Mouse (Mus musculus) MEL (cell line): ENCODE measurements around the gene Nrcam. TPM values are rescaled to one million over a fixed set of nuclear protein-coding genes. Genes with fewer than 3 reads are reported as not detected.

ENCODE experiments used
- DNase-seq: peaks from one replicate; pipeline ENCODE4 v3.0.0; 2011; ENCODE audit warnings: low read depth, low spot score
- H3K27ac ChIP-seq: 2 replicates; pipeline ENCODE4 v1.5.1; 2012; ENCODE audit warnings: low read depth, mild to moderate bottlenecking, control low read depth, low read length, moderate library complexity; ENCODE audit not compliant: control insufficient read depth
- H3K27me3 ChIP-seq, 2 experiments: fragments of 150-350 bp in 1 of 2; sonication (generic) in 1 of 2; 2 replicates each; pipeline ENCODE4 v1.6.1; 2012; ENCODE audit warnings: low read length in 2 of 2, mild to moderate bottlenecking in 2 of 2, improper control_type of control experiment in 1 of 2, moderate library complexity in 1 of 2; ENCODE audit not compliant: insufficient read depth in 2 of 2, control insufficient read depth in 1 of 2
- H3K36me3 ChIP-seq, 2 experiments: 2 replicates each; pipeline ENCODE4 v1.6.1; 2012 to 2014; ENCODE audit warnings: low read length in 2 of 2, improper control_type of control experiment in 1 of 2, inconsistent platforms in 1 of 2, mild to moderate bottlenecking in 1 of 2; ENCODE audit not compliant: insufficient read depth in 2 of 2, control insufficient read depth in 1 of 2
- H3K4me1 ChIP-seq, 2 experiments: fragments of 150-350 bp in 1 of 2; sonication (generic) in 1 of 2; 2 replicates each; pipeline ENCODE4 v1.6.1; 2012; ENCODE audit warnings: low read length in 2 of 2, improper control_type of control experiment in 1 of 2, mild to moderate bottlenecking in 1 of 2; ENCODE audit not compliant: insufficient read depth in 2 of 2, control insufficient read depth in 1 of 2
- H3K4me3 ChIP-seq, 2 experiments: fragments of 150-350 bp in 1 of 2; sonication (generic) in 1 of 2; 2 replicates each; pipeline ENCODE4 v1.5.1; 2012; ENCODE audit warnings: low read depth in 2 of 2, low read length in 2 of 2, mild to moderate bottlenecking in 2 of 2, moderate library complexity in 2 of 2, control low read depth in 1 of 2, improper control_type of control experiment in 1 of 2; ENCODE audit not compliant: control insufficient read depth in 1 of 2, insufficient read depth in 1 of 2
- H3K79me2 ChIP-seq: 2 replicates; pipeline ENCODE4 v1.6.1; 2012; ENCODE audit warnings: mild to moderate bottlenecking, low read length, moderate library complexity; ENCODE audit not compliant: control insufficient read depth, poor library complexity, insufficient read depth
- H3K9ac ChIP-seq: 2 replicates; pipeline ENCODE4 v1.6.1; 2012; ENCODE audit warnings: low read depth, mild to moderate bottlenecking, control low read depth, low read length, moderate library complexity; ENCODE audit not compliant: control insufficient read depth, poor library complexity, severe bottlenecking
- H3K9me3 ChIP-seq: fragments of 150-350 bp; sonication (generic); replicated peaks from 2 replicates; pipeline ENCODE4 v1.6.1; 2012; ENCODE audit warnings: mild to moderate bottlenecking, low read length, improper control_type of control experiment, moderate library complexity; ENCODE audit not compliant: insufficient read depth
- CHD1 ChIP-seq: IDR thresholded peaks from 2 replicates; pipeline ENCODE4 v1.6.1; 2012; ENCODE audit warnings: low read depth, mild to moderate bottlenecking, inconsistent platforms, low read length, improper control_type of control experiment
- CHD2 ChIP-seq: IDR thresholded peaks from 2 replicates; pipeline ENCODE4 v1.6.1; 2011; ENCODE audit warnings: low read length, improper control_type of control experiment
- CTCF ChIP-seq, 3 experiments: IDR thresholded peaks in 2 of 3; conservative IDR thresholded peaks in 1 of 3; 2 replicates each; pipeline ENCODE4 v1.5.1; 2011 to 2012; ENCODE audit warnings: low read length in 3 of 3, low read depth in 2 of 3, mild to moderate bottlenecking in 2 of 3, improper control_type of control experiment in 1 of 3, inconsistent platforms in 1 of 3, mixed read lengths in 1 of 3, moderate library complexity in 1 of 3; ENCODE audit not compliant: control insufficient read depth in 1 of 3, insufficient read depth in 1 of 3, poor library complexity in 1 of 3, severe bottlenecking in 1 of 3
- E2F4 ChIP-seq: IDR thresholded peaks from 2 replicates; pipeline ENCODE4 v1.6.1; 2011; ENCODE audit warnings: low read depth, low read length, improper control_type of control experiment, borderline replicate concordance
- ELF1 ChIP-seq: IDR thresholded peaks from 2 replicates; pipeline ENCODE4 v1.6.1; 2014; ENCODE audit warnings: low read depth, mild to moderate bottlenecking, inconsistent platforms, low read length, improper control_type of control experiment, moderate library complexity
- EP300 ChIP-seq, 2 experiments: IDR thresholded peaks; 2 replicates each; pipeline ENCODE4 v1.6.1; 2011; ENCODE audit warnings: improper control_type of control experiment in 2 of 2, low read length in 2 of 2, low read depth in 1 of 2, mild to moderate bottlenecking in 1 of 2
- GABPA ChIP-seq: IDR thresholded peaks from 2 replicates; pipeline ENCODE4 v1.6.1; 2012; ENCODE audit warnings: low read depth, mild to moderate bottlenecking, inconsistent platforms, low read length, improper control_type of control experiment, moderate library complexity
- HCFC1 ChIP-seq: IDR thresholded peaks from 2 replicates; pipeline ENCODE4 v1.6.1; 2012; ENCODE audit warnings: low read depth, mild to moderate bottlenecking, inconsistent platforms, low read length, improper control_type of control experiment, moderate library complexity
- KAT2A ChIP-seq: conservative IDR thresholded peaks from 2 replicates; pipeline ENCODE4 v1.6.1; 2012; ENCODE audit warnings: low read depth, low read length, improper control_type of control experiment, inconsistent platforms
- MAFK ChIP-seq: IDR thresholded peaks from 2 replicates; pipeline ENCODE4 v1.6.1; 2011; ENCODE audit warnings: low read depth, mild to moderate bottlenecking, low read length, improper control_type of control experiment, borderline replicate concordance
- MAX ChIP-seq: IDR thresholded peaks from 2 replicates; pipeline ENCODE4 v1.6.1; 2011; ENCODE audit warnings: low read length, improper control_type of control experiment
- MAZ ChIP-seq: IDR thresholded peaks from 2 replicates; pipeline ENCODE4 v1.6.1; 2012; ENCODE audit warnings: low read depth, mild to moderate bottlenecking, inconsistent platforms, low read length, improper control_type of control experiment
- MEF2A ChIP-seq: IDR thresholded peaks from 2 replicates; pipeline ENCODE4 v1.6.1; 2014; ENCODE audit warnings: low read depth, mild to moderate bottlenecking, inconsistent platforms, low read length, improper control_type of control experiment; ENCODE audit not compliant: poor library complexity, insufficient replicate concordance, severe bottlenecking; ENCODE audit errors: extremely low read depth
- MXI1 ChIP-seq: IDR thresholded peaks from 2 replicates; pipeline ENCODE4 v1.6.1; 2011; ENCODE audit warnings: mild to moderate bottlenecking, low read depth, low read length, improper control_type of control experiment
- MYB ChIP-seq: IDR thresholded peaks from 2 replicates; pipeline ENCODE4 v1.6.1; 2011; ENCODE audit warnings: mild to moderate bottlenecking, low read depth, low read length, improper control_type of control experiment
- MYC ChIP-seq: IDR thresholded peaks from 2 replicates; pipeline ENCODE4 v1.6.1; 2011; ENCODE audit warnings: low read depth, mild to moderate bottlenecking, low read length, improper control_type of control experiment, moderate library complexity
- NELFE ChIP-seq: IDR thresholded peaks from 2 replicates; pipeline ENCODE4 v1.6.1; 2011; ENCODE audit warnings: low read depth, low read length, improper control_type of control experiment
- NRF1 ChIP-seq: IDR thresholded peaks from 2 replicates; pipeline ENCODE4 v1.6.1; 2014; ENCODE audit warnings: low read depth, mild to moderate bottlenecking, inconsistent platforms, low read length, improper control_type of control experiment, moderate library complexity; ENCODE audit not compliant: poor library complexity, insufficient read depth, severe bottlenecking
- POLR2A ChIP-seq, 2 experiments: IDR thresholded peaks; 2 replicates each; pipeline ENCODE4 v1.6.1; 2011 to 2012; ENCODE audit warnings: low read length in 2 of 2, mild to moderate bottlenecking in 2 of 2, control low read depth in 1 of 2, improper control_type of control experiment in 1 of 2, low read depth in 1 of 2, moderate library complexity in 1 of 2; ENCODE audit not compliant: control insufficient read depth in 1 of 2, insufficient read depth in 1 of 2, poor library complexity in 1 of 2
- POLR2AphosphoS2 ChIP-seq: IDR thresholded peaks from 2 replicates; pipeline ENCODE4 v1.6.1; 2011; ENCODE audit warnings: low read length, improper control_type of control experiment
- RAD21 ChIP-seq: IDR thresholded peaks from 2 replicates; pipeline ENCODE4 v1.6.1; 2011; ENCODE audit warnings: mild to moderate bottlenecking, low read depth, low read length, improper control_type of control experiment
- SMC3 ChIP-seq: IDR thresholded peaks from 2 replicates; pipeline ENCODE4 v1.6.1; 2011; ENCODE audit warnings: low read depth, low read length, improper control_type of control experiment
- TAL1 ChIP-seq: IDR thresholded peaks from 2 replicates; pipeline ENCODE4 v1.6.1; 2012; ENCODE audit warnings: mild to moderate bottlenecking, inconsistent platforms, low read length, moderate library complexity, mixed read lengths
- UBTF ChIP-seq: IDR thresholded peaks from 2 replicates; pipeline ENCODE4 v1.6.1; 2012; ENCODE audit warnings: low read depth, mild to moderate bottlenecking, inconsistent platforms, low read length, improper control_type of control experiment, moderate library complexity, borderline replicate concordance; ENCODE audit not compliant: insufficient read depth
- USF1 ChIP-seq: IDR thresholded peaks from 2 replicates; pipeline ENCODE4 v1.6.1; 2014; ENCODE audit warnings: low read depth, mild to moderate bottlenecking, inconsistent platforms, low read length, improper control_type of control experiment, moderate library complexity
- USF2 ChIP-seq, 2 experiments: IDR thresholded peaks; 2 replicates each; pipeline ENCODE4 v1.6.1; 2011 to 2012; ENCODE audit warnings: improper control_type of control experiment in 2 of 2, low read length in 2 of 2, borderline replicate concordance in 1 of 2, inconsistent platforms in 1 of 2, low read depth in 1 of 2, mild to moderate bottlenecking in 1 of 2; ENCODE audit not compliant: insufficient read depth in 1 of 2
- ZC3H11A ChIP-seq: IDR thresholded peaks from 2 replicates; pipeline ENCODE4 v1.6.1; 2012; ENCODE audit warnings: low read depth, mild to moderate bottlenecking, inconsistent platforms, low read length, improper control_type of control experiment
- ZKSCAN1 ChIP-seq: IDR thresholded peaks from 2 replicates; pipeline ENCODE4 v1.6.1; 2012; ENCODE audit warnings: low read depth, mild to moderate bottlenecking, inconsistent platforms, low read length, improper control_type of control experiment, moderate library complexity
- ZMIZ1 ChIP-seq: IDR thresholded peaks from 2 replicates; pipeline ENCODE4 v1.6.1; 2012; ENCODE audit warnings: low read depth, mild to moderate bottlenecking, inconsistent platforms, low read length, improper control_type of control experiment, moderate library complexity
- ZNF384 ChIP-seq: IDR thresholded peaks from 2 replicates; pipeline ENCODE4 v1.6.1; 2012; ENCODE audit warnings: low read depth, mild to moderate bottlenecking, inconsistent platforms, low read length, improper control_type of control experiment
- polyA plus RNA-seq, 2 experiments: library from polyadenylated mRNA; stranded (reverse) in 1 of 2; unstranded in 1 of 2; fragments of >175 nt in 1 of 2; fragments of >200 nt in 1 of 2; gene quantifications; 2 replicates each; pipeline versions ENCODE4 v1.2.1 to v1.2.4; 2012; ENCODE audit warnings: low replicate concordance in 2 of 2, low read depth in 1 of 2; ENCODE audit not compliant: insufficient read length in 2 of 2, insufficient read depth in 1 of 2, missing spikeins in 1 of 2
- total RNA-seq: library from RNA; depleted of rRNA; stranded (reverse); fragments of 300-350 nt; gene quantifications from 2 replicates; pipeline ENCODE4 v1.2.3, GENCODE M21; 2012

Nrcam gene
- total and polyA plus RNA-seq, 3 experiments = not detected

DNA sequence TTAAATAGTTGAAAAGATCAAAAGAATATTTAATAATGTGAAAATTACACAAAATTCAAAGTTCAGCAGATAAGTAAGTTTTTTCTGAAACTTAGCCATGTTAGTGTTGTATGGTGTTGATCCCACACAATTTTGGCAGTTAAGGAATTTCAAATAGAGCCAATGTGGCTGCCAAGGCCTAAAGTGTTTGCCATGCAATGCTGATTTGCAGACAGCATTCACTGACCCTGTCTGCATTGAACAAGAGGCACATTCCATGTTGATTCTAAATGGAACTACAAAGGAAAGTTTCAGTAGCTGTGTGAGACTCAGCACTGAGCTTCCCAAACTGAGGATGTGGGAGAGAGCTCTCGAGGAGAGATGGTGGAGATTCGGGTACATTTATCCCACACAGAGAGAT, 169.1 kb downstream of the Nrcam start:
- Histone ChIP-seq H3K9me3 (no peaks in the 10 kb centered on the region), H3K36me3 (no peaks in the 10 kb centered on the region), H3K79me2 (no peaks in the 10 kb centered on the region), H3K9ac (no peak overlapping the region), H3K27ac (no peak overlapping the region), H3K27me3 (no peaks in the 10 kb centered on the region), H3K4me1 (no peaks in the 10 kb centered on the region), H3K4me3 (no peak overlapping the region)
- no peak for DNase-seq
- TF ChIP-seq MYB (no peak), CHD2 (no peak), USF2 (IDR thresholded peaks at IDR 0.05; ENCODE audit: borderline replicate concordance in 1 of 2, insufficient read depth in 1 of 2, low read depth in 1 of 2, low read length in 2 of 2) (no peak), ZKSCAN1 (no peak), MXI1 (no peak), E2F4 (no peak), UBTF (no peak), TAL1 (no peak), MAX (no peak), ZNF384 (no peak), KAT2A (no peak), SMC3 (no peak), GABPA (no peak), USF1 (no peak), CTCF (IDR thresholded peaks at IDR 0.05 in 2 of 3, conservative IDR thresholded peaks at IDR 0.05 in 1 of 3; ENCODE audit: control insufficient read depth in 1 of 3, insufficient read depth in 1 of 3, low read depth in 2 of 3, low read length in 3 of 3, poor library complexity in 1 of 3, severe bottlenecking in 1 of 3) (no peak), CHD1 (no peak), POLR2A (IDR thresholded peaks at IDR 0.05; ENCODE audit: control insufficient read depth in 1 of 2, insufficient read depth in 1 of 2, low read depth in 1 of 2, low read length in 2 of 2, poor library complexity in 1 of 2) (no peak), MEF2A (no peak), RAD21 (no peak)

DNA sequence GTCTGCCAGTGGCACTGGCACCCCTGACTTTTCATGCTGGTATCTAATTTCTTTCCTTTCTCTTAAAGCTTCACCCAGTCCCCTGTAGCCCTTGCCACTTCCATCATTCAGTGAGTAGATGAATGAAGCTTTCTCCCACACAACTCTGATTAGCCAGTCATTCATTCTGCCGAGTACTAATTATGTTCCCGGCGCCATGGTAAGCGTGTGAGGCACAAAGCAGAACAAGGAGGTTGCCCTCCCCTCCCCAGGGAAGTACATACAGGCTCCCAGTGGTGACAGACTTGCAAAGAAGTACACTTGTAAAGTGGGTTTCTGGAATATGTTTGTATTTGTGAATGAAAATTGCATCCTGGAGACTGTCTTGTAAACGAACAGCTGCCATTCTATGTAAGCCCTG, 170.2 kb downstream of the Nrcam start:
- Histone ChIP-seq H3K9me3 (no peaks in the 10 kb centered on the region), H3K4me3 (no peak overlapping the region), H3K27me3 (no peaks in the 10 kb centered on the region), H3K9ac (no peak overlapping the region)
- DNase-seq = no peak
- no peak for TF ChIP-seq MAZ
- no peak for TF ChIP-seq CTCF (IDR thresholded peaks at IDR 0.05 in 2 of 3, conservative IDR thresholded peaks at IDR 0.05 in 1 of 3; ENCODE audit: control insufficient read depth in 1 of 3, insufficient read depth in 1 of 3, low read depth in 2 of 3, low read length in 3 of 3, poor library complexity in 1 of 3, severe bottlenecking in 1 of 3)
- TF ChIP-seq POLR2AphosphoS2 = no peak
- no peak for TF ChIP-seq ZMIZ1
- no peak for TF ChIP-seq MAX
- TF ChIP-seq ZC3H11A = no peak
- TF ChIP-seq HCFC1 = no peak
- no peak for TF ChIP-seq MYC
- TF ChIP-seq NELFE = no peak
- TF ChIP-seq MYB = no peak
- no peak for TF ChIP-seq NRF1
- TF ChIP-seq CHD2 = no peak
- no peak for TF ChIP-seq USF1
- no peak for TF ChIP-seq POLR2A (IDR thresholded peaks at IDR 0.05; ENCODE audit: control insufficient read depth in 1 of 2, insufficient read depth in 1 of 2, low read depth in 1 of 2, low read length in 2 of 2, poor library complexity in 1 of 2)
- TF ChIP-seq USF2 (IDR thresholded peaks at IDR 0.05; ENCODE audit: borderline replicate concordance in 1 of 2, insufficient read depth in 1 of 2, low read depth in 1 of 2, low read length in 2 of 2) = no peak
- no peak for TF ChIP-seq MAFK
- TF ChIP-seq GABPA = no peak
- TF ChIP-seq ELF1 = no peak
- no peak for TF ChIP-seq EP300 (IDR thresholded peaks at IDR 0.05; ENCODE audit: low read depth in 1 of 2, low read length in 2 of 2)
- TF ChIP-seq SMC3 = no peak
- TF ChIP-seq, all 39 proteins: peak for 0
- H3K36me3 ChIP-seq = no peaks in the 10 kb centered on the region
- H3K4me1 ChIP-seq = no peaks in the 10 kb centered on the region
- no peak overlapping the region for H3K27ac ChIP-seq
- no peaks in the 10 kb centered on the region for H3K79me2 ChIP-seq
